Mouse (Mus musculus) forebrain, embryonic 15.5 days (tissue): Measurements from ENCODE around the gene Pla2g4b. TPM values are rescaled to one million over a fixed set of nuclear protein-coding genes. Genes with fewer than 3 reads are reported as not detected.
A peak's percentile ranks its signal among the peaks of the same experiment; 100 is the strongest.

ENCODE experiments used
- ATAC-seq: fragments of 200-750 bp; cut with Nextera tagmentation; replicated peaks from 2 replicates; pipeline ENCODE4 v1.8.0; 2017; ENCODE audit warnings: mild to moderate bottlenecking, moderate TSS enrichment, moderate library complexity
- H3K27ac ChIP-seq: fragments of 300-500 bp; sonication (generic); replicated peaks from 2 replicates; pipeline ENCODE4 v1.5.1; 2015; ENCODE audit warnings: mild to moderate bottlenecking, inconsistent platforms
- H3K27me3 ChIP-seq: fragments of 300-500 bp; sonication (generic); 2 replicates; pipeline ENCODE4 v1.6.1; 2015; ENCODE audit warnings: inconsistent platforms
- H3K36me3 ChIP-seq: fragments of 300-500 bp; sonication (generic); 2 replicates; pipeline ENCODE4 v1.6.1; 2015; ENCODE audit warnings: mild to moderate bottlenecking, inconsistent platforms
- H3K4me1 ChIP-seq: fragments of 300-500 bp; sonication (generic); 2 replicates; pipeline ENCODE4 v1.6.1; 2015; ENCODE audit warnings: inconsistent platforms
- H3K4me2 ChIP-seq: fragments of 300-500 bp; sonication (generic); replicated peaks from 2 replicates; pipeline ENCODE4 v1.6.1; 2015; ENCODE audit warnings: mild to moderate bottlenecking, inconsistent platforms
- H3K4me3 ChIP-seq: fragments of 300-500 bp; sonication (generic); 2 replicates; pipeline ENCODE4 v1.5.1; 2015; ENCODE audit warnings: mild to moderate bottlenecking, inconsistent platforms
- H3K9ac ChIP-seq: fragments of 300-500 bp; sonication (generic); replicated peaks from 2 replicates; pipeline ENCODE4 v1.6.1; 2015; ENCODE audit warnings: mild to moderate bottlenecking, inconsistent platforms
- H3K9me3 ChIP-seq: fragments of 300-500 bp; sonication (generic); 2 replicates; pipeline ENCODE4 v1.6.1; 2016; ENCODE audit warnings: inconsistent platforms
- WGBS: fragments of 180-500 bp; shearing (Covaris S2); methylation state at CpG from one replicate; pipeline ENCODE4 v1.1.7; 2015; ENCODE audit warnings: mixed read lengths; 5-methylcytosine and 5-hydroxymethylcytosine counted together
- polyA plus RNA-seq: library from polyadenylated mRNA; unstranded; fragments of >200 nt; fragmentation: Nextera tagmentation; extraction: Ambion mirVana; gene quantifications from 2 replicates; pipeline ENCODE4 v1.2.1, GENCODE M21; 2015

Gene Pla2g4b
- 2.0 and 2.3 TPM in 2 replicates for polyA plus RNA-seq

DNA sequence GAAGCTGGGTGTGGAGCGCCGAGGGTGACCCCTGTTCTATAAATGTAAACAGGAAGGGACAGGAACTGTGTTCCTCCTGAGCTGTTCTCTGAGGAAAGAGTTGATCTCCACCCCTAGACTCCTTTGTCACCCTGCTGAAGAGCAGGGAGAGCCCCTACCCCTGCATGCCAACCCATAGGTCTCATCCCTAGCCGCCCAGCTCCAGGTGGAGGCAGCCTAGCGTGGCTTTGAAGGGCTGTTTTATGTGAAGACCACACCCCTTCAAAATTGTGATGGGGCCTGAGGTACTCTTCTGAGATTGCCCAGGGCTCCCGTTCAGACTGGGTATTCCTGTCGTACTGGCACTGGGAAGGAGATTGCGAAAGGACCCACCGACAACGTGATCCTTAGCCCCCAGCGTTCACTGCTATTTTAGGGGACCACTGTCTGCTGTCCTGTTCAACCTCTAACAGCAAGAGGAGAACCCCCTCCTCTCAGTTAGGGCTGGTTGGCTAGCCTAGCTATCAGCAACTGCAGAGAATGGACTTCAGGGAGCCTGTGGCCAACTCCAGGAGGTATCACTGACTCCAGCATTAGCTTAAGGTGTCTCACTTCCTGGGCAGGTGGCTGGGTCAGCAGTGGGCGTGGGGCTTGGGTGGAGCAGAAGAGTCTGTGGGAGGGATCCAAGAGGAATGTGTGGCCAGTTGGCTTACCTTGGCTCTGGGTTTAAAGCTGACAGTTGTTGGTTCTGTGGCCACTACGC is at the start of gene Pla2g4b:
TSS of gene Pla2g4b (plus strand) at position 692 of the 742 bp plus-strand sequence.
- Histone ChIP-seq H3K36me3 (peaks cover 27% of the 10 kb centered on the region), H3K4me3 (no peak within 1 kb of the TSS), H3K4me2 (no peak within 1 kb of the TSS), H3K9me3 (no peaks in the 10 kb centered on the region), H3K27ac (no peak within 1 kb of the TSS), H3K27me3 (no peaks in the 10 kb centered on the region), H3K9ac (no peak within 1 kb of the TSS), H3K4me1 (peaks cover 8% of the 10 kb centered on the region)
- 92% methylated on average over 12 of the region's 12 CpGs for WGBS
- no peak for ATAC-seq

GRCm38 (mm10) chr2:119985871-119986270 is 47.3 kb upstream of the Pla2g4b start:
- Histone ChIP-seq H3K4me2 (no peak overlapping the region), H3K36me3 (no peaks in the 10 kb centered on the region), H3K27me3 (no peaks in the 10 kb centered on the region), H3K27ac (no peak overlapping the region), H3K9me3 (no peaks in the 10 kb centered on the region), H3K4me3 (no peak overlapping the region), H3K9ac (no peak overlapping the region), H3K4me1 (no peaks in the 10 kb centered on the region)
- no peak for ATAC-seq
- 68% methylated on average over 8 of the region's 8 CpGs for WGBS

DNA sequence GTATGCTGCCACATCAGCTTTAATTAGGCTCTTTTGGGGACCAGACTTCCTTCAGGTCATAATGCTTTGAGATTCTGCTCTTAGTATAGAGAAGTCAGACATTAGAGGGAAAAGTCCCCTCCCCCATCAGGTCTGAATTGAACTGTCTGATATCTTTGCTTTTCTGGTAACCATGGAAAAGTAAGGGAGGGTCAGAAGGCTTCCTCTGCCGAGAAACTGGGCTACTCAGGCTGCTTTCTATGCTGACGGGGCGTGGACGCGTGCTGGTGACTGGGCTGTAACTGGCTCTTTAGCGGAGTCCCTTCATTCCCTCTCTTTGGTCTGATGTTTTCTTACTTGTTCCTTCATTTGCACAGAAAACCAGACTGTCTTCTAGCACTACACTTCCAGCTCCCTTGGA is 46.8 kb upstream of the Pla2g4b start:
- Histone ChIP-seq H3K9me3 (no peaks in the 10 kb centered on the region), H3K9ac (no peak overlapping the region), H3K27me3 (no peaks in the 10 kb centered on the region), H3K4me3 (no peak overlapping the region), H3K36me3 (no peaks in the 10 kb centered on the region), H3K27ac (no peak overlapping the region), H3K4me1 (no peaks in the 10 kb centered on the region), H3K4me2 (no peak overlapping the region)
- WGBS: 75% methylated on average over 6 of the region's 6 CpGs
- ATAC-seq: no peak

DNA sequence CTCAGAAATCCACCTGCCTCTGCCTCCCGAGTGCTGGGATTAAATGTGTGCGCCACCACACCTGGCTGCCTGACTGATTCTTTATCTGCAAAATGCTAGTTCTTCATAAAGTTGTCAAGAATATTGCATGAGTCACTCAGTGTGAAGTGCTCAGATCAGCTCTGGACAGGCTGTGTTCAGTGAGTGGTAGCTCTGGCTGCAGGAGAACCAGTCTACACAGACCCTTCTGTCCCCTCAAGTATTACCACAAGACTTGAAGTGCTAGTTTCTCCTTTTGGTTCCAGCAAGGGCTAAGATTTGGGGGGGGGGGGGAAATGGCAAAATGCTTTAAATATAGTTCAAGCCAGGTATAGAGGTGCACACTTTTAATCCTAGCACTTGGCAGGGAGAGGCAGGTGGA is 45.8 kb upstream of the Pla2g4b start:
- H3K27me3 ChIP-seq: no peaks in the 10 kb centered on the region
- 97% methylated on average over 2 of the region's 2 CpGs for WGBS

GRCm38 (mm10) chr2:119988952-119989351 is 44.3 kb upstream of the Pla2g4b start:
- Histone ChIP-seq H3K27me3 (no peaks in the 10 kb centered on the region), H3K9me3 (no peaks in the 10 kb centered on the region), H3K9ac (no peak overlapping the region), H3K4me3 (no peak overlapping the region), H3K36me3 (no peaks in the 10 kb centered on the region), H3K4me1 (no peaks in the 10 kb centered on the region), H3K4me2 (no peak overlapping the region), H3K27ac (no peak overlapping the region)
- 97% methylated on average over 4 of the region's 4 CpGs for WGBS
- no peak for ATAC-seq

More for the DNA sequence above, 45.8 kb upstream of the Pla2g4b start:
- no peak overlapping the region for H3K4me2 ChIP-seq
- H3K4me3 ChIP-seq: no peak overlapping the region
- H3K9ac ChIP-seq: no peak overlapping the region
- H3K27ac ChIP-seq: no peak overlapping the region
- no peaks in the 10 kb centered on the region for H3K36me3 ChIP-seq
- H3K4me1 ChIP-seq: no peaks in the 10 kb centered on the region
- H3K9me3 ChIP-seq: no peaks in the 10 kb centered on the region
- no peak for ATAC-seq

- H3K9me3 ChIP-seq: no peaks in the 10 kb centered on the region
- H3K4me2 ChIP-seq: no peak overlapping the region
- no peaks in the 10 kb centered on the region for H3K27me3 ChIP-seq
- no peak overlapping the region for H3K27ac ChIP-seq
- no peaks in the 10 kb centered on the region for H3K4me1 ChIP-seq
- H3K9ac ChIP-seq: no peak overlapping the region
- 87% methylated on average over 6 of the region's 6 CpGs for WGBS
- no peaks in the 10 kb centered on the region for H3K36me3 ChIP-seq
- no peak overlapping the region for H3K4me3 ChIP-seq
- ATAC-seq: no peak
Measured at GRCm38 (mm10) chr2:119990881-119991280, 42.3 kb upstream of the Pla2g4b start.

DNA sequence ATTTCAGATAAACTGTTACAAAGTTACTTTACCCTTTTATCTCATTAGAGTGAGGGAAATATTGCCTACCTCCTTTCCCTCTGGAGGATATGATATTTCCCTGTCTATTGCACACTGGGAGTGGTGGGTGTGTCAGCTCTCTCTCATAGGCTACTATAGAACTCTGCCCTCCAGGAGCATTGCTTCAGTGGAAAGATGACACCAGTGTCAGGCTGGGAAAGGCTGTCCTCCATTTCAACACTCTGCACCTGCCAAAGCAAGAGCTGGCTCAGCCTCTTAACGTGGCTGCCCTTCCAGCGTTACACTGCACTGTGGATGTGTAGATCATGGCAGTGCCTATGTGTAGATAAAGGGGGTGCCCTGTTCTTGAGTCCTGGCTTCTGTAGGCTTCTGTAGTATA is 40.9 kb upstream of the Pla2g4b start:
- no peaks in the 10 kb centered on the region for H3K27me3 ChIP-seq
- no peak overlapping the region for H3K9ac ChIP-seq
- no peak overlapping the region for H3K4me3 ChIP-seq
- ATAC-seq: no peak
- no peaks in the 10 kb centered on the region for H3K4me1 ChIP-seq
- no peaks in the 10 kb centered on the region for H3K9me3 ChIP-seq
- WGBS: 88% methylated on average over 2 of the region's 2 CpGs
- H3K4me2 ChIP-seq: no peak overlapping the region
- H3K27ac ChIP-seq: no peak overlapping the region
- H3K36me3 ChIP-seq: no peaks in the 10 kb centered on the region

DNA sequence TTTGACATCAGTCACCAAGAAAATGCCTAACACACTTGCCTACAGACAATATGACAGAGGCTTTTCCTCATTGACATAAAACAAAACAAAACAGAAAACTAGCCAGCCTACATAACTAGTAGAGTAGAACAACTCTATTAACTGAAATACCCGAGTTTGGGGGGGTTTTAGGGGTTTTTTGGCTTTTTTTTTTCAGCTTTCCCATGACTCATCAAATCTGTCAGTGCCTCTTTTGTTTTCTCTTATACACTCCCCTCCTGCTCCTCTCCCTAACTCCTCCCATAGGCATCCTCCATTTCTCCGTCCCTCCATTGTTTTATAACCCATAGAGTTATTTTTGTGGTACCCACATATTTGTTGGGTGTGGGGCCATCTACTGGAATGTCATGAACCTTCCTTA is 39.7 kb upstream of the Pla2g4b start:
- ATAC-seq: no peak
- Histone ChIP-seq H3K9me3 (no peaks in the 10 kb centered on the region), H3K9ac (no peak overlapping the region), H3K27ac (no peak overlapping the region), H3K4me1 (no peaks in the 10 kb centered on the region), H3K4me3 (no peak overlapping the region), H3K4me2 (no peak overlapping the region), H3K27me3 (no peaks in the 10 kb centered on the region), H3K36me3 (peaks cover under 1% of the 10 kb centered on the region; the same call in 1 of the 2 replicates)
- WGBS: 44% methylated on average over 2 of the region's 2 CpGs

GRCm38 (mm10) chr2:119994839-119995238 is 38.4 kb upstream of the Pla2g4b start:
- Histone ChIP-seq H3K36me3 (peaks cover 5% of the 10 kb centered on the region; the same call in 1 of the 2 replicates), H3K4me1 (no peaks in the 10 kb centered on the region), H3K9me3 (no peaks in the 10 kb centered on the region), H3K4me3 (no peak overlapping the region), H3K27ac (no peak overlapping the region), H3K27me3 (no peaks in the 10 kb centered on the region), H3K9ac (no peak overlapping the region), H3K4me2 (no peak overlapping the region)
- WGBS: 93% methylated on average over 6 of the region's 6 CpGs
- no peak for ATAC-seq

- Histone ChIP-seq H3K9ac (no peak overlapping the region), H3K36me3 (peaks cover 5% of the 10 kb centered on the region; the same call in 1 of the 2 replicates), H3K9me3 (no peaks in the 10 kb centered on the region), H3K27me3 (no peaks in the 10 kb centered on the region), H3K4me2 (no peak overlapping the region), H3K27ac (peak overlapping the region; percentile 47; the same call in 1 of the 2 replicates), H3K4me1 (no peaks in the 10 kb centered on the region), H3K4me3 (no peak overlapping the region)
- 82% methylated on average over 9 of the region's 9 CpGs for WGBS
- ATAC-seq: no peak
Measured at GRCm38 (mm10) chr2:119995391-119996281, 37.6 kb upstream of the Pla2g4b start.

GRCm38 (mm10) chr2:119997354-119997753 is 35.9 kb upstream of the Pla2g4b start:
- Histone ChIP-seq H3K4me2 (no peak overlapping the region), H3K4me1 (no peaks in the 10 kb centered on the region), H3K4me3 (no peak overlapping the region), H3K27me3 (no peaks in the 10 kb centered on the region), H3K9ac (no peak overlapping the region), H3K9me3 (no peaks in the 10 kb centered on the region), H3K36me3 (peaks cover 5% of the 10 kb centered on the region; the same call in 1 of the 2 replicates), H3K27ac (no peak overlapping the region)
- 84% methylated on average over 4 of the region's 4 CpGs for WGBS
- no peak for ATAC-seq

- no peak overlapping the region for H3K27ac ChIP-seq
- peaks cover 5% of the 10 kb centered on the region; the same call in 1 of the 2 replicates for H3K36me3 ChIP-seq
- H3K9me3 ChIP-seq: no peaks in the 10 kb centered on the region
- ATAC-seq: no peak
- H3K4me1 ChIP-seq: no peaks in the 10 kb centered on the region
- no peaks in the 10 kb centered on the region for H3K27me3 ChIP-seq
- 98% methylated on average over 2 of the region's 2 CpGs for WGBS
- no peak overlapping the region for H3K4me2 ChIP-seq
- no peak overlapping the region for H3K4me3 ChIP-seq
- no peak overlapping the region for H3K9ac ChIP-seq
Measured at GRCm38 (mm10) chr2:119999731-120000130, 33.5 kb upstream of the Pla2g4b start.
